Mouse (Mus musculus): ENCODE measurements at regions not wholly inside any gene's neighbourhood (a gene's known extent, or its start where the extent isn't known, plus 50 kb on each side); places are given as distances from the start of the nearest gene placed in this dataset.

DNA sequence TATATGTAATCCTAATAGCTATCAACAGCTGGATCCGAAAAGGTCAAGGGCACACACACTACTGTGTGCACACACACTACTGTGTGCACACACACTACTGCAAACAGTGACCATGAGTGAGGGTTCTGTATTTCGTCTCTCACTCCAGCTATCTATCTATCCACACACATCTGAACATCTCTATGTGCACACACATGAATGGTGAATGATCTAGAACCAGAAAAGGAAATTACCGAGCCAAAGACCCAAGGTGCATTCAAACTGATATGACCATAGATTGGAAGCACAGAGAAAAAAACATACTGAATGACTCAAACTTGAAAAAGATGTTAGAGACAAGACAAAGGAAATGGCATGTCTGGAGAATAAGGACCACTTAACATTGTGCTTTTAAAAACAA, 166.8 kb upstream of the Map3k1 start:
- no peak for DNase-seq (ENCODE audit: low read depth, low spot score)

DNA sequence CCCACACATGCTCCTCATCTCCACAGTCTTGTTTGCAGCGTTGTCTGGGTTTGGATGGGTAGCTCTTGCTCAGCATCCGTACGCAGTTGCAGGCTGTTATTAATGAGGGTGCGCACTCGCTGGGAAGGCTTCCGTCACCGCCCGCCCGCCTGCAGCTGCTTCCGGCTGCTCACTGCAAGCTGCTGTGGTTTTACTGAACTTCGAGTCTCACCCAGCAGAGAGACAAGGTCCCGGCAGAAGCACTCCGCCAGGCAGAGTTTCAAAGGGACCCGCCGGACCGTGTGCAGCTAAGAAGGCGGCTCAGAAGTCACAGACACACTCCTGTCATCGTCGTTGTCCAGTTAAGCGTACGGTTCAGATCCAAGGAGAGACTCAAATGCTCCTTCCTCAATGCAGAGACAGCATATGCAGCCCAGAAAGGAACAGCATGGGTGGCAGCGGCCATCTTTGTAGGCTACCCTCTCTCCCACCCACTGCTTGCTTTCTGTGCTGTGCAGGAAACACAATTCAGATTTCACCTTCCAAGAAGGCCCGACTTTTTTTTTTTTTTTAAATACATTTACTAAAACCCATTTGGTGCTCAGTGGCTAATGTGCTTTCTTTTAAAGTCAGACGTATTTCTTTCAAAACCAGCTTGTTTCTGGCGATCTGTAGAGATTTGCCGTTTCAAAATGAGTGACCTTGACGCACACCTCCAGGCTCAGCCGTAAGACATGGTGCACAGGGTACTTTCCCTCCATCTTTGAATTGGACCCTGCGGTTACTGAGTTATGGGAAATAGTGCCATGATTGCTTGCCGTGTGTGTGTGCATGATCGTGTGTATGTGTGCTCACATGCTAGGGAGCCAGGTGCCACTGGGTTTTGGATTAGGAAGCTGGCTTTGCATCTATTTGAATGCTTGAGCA, 169.2 kb upstream of the Map3k1 start:
- no peak for DNase-seq (ENCODE audit: low read depth, low spot score)

DNA sequence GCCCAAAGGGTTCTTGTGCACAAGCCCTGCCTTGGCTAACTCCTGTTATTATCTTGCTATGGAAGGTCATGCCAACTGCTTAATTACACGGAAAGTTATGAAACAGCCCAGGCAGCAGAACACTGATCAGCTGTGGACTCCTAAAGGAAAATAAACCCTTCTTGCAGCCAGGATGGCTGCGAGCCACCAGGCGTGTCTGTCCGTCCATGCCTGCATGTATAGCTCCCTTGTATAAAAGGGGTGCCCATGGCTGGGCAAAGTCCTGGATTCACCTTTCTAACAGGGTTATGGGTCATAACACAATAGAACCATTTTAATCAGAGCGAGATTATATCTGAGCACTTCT, 169.9 kb upstream of the Map3k1 start:
- DNase-seq (ENCODE audit: low read depth, low spot score), result no peak

DNA sequence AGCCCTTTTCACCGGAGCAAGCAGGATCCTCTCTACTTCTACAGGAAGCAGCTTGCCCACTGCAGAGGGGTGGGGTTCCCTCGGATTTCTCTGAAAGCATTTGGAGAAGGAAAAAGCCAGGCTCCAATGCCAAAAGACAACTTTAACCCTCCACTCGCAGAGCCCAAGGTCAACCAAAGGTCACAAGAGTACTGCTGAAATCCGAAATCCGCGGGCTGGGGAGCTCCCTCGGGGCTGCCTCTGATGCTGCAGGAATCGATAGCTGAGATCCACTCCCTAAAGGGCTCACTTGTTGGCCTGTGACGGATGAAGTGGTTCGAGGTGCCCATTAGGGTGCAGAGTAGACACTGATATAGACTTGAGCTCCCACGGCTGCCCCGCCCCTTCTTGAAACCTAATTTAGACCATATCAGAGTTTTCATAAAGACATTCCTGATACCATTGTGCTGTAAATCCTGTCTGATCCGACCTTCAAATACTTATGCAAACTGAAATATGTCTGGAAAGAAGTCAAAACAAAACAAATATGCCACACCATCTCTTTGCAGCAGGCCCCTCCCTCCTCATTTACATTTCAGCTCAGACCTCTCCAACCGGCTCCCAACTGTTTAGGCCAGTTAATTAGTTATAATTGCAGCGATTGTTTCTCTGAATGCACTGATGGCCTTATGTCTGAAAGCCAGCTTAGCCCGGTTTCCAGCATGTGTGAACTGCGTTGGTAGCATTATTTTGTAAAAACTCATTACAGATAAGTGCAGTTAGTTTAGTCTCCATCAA, 170.8 kb upstream of the Map3k1 start:
- no peak for DNase-seq (ENCODE audit: low read depth, low spot score)

DNA sequence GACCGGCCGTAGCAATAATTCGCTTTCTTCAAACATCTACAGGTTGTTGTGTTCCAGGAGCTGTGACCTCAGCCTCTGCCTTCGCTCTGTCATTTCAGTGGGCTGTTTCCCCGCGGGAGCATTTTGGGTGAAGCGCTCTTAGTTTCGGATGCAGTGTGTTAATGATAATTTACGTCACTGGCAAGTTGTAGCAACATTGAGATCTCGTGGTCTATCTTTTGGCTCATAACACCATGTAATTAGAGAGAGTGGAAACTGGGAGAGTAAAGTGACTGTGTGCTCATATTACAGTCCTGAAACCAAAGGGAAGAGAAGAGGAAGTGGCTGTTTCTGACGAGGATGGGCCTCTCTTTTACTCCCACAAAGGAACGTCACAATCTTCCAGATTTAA, 171.4 kb upstream of the Map3k1 start:
- DNase-seq (ENCODE audit: low read depth, low spot score), result no peak

DNA sequence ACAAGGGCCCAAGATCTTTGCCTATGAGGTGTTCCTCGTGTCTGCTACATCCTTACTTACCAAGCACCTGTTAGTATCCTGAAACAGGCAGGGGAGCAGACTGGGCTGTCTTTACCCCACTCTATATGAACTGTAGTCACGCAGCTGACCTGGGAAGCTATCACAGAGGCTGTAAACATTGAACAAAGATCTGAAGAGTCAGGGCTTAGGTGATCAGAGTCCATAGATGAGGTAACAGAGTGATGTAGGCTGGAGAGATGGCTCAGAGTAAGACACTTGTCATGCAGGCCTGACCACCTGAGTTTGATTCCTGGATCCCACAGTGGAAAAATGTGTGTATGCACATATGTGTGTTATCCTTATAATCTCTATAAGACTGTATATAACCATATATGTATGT, 172.3 kb upstream of the Map3k1 start:
- no peak for DNase-seq (ENCODE audit: low read depth, low spot score)

DNA sequence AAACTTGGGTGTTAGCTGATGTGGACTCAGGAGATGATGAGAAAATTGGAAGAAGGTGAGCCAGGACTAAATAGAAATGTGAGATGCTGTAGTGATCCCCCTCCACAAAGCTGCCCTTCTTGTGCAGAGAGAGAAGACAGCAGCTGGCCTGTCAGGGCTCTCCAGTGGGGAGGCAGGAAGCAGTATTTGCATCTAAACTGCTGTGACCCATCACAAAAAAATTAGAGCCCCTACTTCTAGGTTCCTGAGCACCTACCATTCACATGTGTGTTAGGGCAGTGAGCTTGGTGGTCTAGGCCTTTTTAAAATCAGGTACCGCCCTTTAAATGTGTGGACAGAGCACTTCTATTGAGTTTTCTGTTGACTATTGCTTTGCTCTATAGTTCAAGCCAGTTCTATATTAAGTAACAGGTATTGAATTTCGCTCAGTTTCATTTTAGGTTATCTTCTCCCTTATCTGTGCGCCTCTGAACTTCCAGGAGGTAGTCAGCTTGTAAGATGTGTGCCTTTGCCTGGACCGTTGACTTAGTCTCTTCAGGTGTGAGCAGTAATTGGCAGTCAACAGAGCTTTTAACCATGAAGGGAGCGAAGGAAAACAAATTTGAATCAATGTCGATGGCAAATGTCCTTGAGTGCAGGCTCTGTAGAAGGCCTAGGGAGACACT, 174.1 kb upstream of the Map3k1 start:
- no peak for DNase-seq (ENCODE audit: low read depth, low spot score)

DNA sequence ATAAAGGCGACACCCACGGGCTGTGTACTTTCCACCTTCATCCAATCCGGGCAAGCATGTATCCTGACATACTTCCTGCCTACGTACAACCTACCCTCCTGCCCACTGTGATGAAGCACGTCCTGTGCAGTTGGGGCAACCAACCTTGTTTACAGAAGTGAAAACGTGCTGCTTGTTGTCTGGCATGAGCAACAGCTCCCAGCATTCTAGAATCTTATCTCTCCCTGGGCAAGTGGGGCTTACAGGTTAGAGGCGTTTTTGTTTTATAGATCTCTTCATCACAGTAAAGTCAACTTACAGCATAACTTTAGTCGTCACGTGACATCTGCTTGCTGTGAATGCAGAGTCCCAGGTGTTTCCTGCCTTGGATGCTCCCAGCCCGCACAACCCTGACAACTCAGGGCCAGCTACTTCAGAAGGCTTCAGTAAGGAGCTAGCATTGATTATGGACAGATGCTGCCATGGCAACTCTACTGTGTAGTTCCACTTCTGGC, 175.3 kb upstream of the Map3k1 start:
- DNase-seq (ENCODE audit: low read depth, low spot score), result no peak

DNA sequence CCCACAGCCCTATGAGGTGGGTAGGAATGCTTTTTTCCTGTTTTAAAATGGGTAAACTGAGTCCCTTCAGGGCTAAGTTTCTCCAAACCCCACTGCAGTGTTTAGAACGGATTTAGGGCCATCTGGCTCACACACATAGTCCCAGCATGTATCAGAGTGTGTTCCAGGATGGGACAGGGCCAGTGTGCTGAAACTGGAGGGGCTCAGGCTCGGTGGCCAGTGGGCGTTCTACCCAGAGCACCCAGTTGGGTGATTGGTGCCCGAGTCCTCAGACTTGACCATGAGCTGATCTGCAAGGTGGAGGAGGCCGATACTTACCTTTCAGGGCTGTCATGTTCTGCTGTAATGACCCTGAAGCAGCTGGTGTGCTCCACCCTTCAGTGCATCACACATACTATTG, 176.6 kb upstream of the Map3k1 start:
- no peak for DNase-seq (ENCODE audit: low read depth, low spot score)

DNA sequence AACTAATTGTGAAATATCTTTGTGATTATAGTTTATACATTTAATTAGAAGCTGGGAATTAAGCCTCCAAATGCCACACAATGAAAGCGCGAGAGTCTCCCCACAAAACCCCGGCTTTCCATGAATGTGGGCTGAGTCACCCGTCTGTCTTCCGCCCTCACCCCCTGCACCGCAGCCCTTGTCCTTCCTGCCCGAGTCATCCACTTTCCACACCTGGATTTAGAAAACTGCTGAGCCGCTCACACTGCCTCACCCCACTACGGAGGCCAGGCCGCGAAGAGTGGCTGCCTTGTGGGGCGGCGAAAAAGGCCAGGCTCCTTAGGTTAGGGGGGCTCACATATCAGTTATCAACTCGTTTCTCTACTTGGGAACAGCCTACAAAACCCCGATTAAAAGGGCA, 177.9 kb upstream of the Map3k1 start:
- DNase-seq (ENCODE audit: low read depth, low spot score), result no peak

DNA sequence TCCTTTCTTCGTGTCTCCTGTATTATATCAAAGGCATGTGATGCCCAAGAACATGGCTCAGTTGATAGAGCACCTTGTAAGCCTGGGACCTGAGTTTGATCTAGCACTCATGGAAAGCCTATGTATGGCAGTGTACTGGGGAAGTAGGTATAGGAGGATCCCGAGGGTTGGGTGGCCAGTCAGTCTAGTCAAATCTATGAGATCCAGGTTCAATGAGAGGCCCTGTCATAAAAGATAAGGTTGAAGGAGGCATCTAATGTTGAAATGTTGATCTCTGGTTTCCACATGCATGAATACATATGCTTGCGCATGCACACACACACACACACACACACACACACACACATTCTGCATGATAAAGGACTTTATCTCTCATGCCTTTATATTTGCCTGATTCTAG, 178.6 kb upstream of the Map3k1 start:
- no peak for DNase-seq (ENCODE audit: low read depth, low spot score)

DNA sequence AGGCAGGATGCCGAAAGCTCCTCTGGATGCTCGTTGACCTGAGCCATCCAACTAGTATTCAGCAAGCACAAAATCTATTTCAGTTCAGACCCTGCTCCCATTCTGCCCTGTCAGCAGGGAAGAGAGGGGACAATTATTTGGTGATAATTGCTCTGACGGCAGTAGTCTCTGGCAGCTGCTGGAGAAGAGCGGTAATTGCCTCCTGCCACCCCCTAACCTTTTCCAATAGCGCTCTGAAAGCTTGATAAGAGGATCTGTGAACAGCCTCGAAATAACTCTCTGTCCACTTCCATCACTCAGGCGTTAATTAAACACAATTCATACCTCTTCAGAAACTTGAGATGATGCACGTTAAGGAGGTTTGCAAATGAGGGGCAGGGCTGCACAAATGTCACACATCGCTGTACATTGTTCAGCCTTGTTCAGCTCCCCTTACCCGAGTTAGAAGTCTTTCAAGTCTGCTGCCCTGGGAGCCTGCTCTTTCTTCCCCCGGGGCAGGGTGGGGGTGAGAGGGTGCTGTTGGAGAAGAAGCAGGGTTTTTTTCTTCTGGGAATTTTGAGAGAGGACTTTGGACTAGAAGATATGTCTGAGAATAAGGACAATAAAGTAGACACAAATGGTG, 182.2 kb upstream of the Map3k1 start:
- DNase-seq (ENCODE audit: low read depth, low spot score), result no peak

DNA sequence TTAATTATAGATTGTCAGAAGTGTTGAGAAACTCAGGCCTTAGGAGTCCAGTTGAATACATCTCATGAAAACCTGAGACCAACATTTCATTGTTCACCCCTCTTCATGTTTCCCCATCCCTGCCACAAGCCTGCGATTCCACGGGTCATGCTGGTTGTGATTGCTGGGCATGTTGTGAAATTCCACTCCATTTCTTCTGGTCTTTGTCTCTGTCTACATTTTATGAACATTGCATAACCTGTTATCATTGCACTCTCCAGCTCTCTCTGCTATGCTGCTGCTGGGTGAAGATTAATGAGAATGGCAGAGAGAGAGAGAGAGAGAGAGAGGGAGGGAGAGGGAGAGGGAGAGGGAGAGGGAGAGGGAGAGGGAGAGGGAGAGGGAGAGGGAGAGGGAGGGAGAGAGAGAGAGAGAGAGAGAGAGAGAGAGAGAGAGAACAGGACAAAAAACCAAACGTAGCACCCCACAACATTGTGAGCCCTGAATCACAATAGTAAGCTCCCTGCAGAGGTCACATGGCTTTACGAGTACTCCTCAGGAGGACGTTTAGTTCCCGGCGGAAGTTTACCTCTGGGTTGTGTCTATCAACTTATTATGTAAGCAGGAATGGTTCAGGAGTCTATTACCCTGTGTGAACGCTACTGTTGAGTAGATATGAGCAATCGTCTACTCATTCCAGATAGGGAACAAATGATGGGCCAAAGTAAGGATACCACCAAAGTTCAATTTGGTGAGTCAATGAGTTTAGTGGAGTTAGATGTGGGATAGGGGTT, 183.5 kb upstream of the Map3k1 start:
- DNase-seq (ENCODE audit: low read depth, low spot score), result no peak

DNA sequence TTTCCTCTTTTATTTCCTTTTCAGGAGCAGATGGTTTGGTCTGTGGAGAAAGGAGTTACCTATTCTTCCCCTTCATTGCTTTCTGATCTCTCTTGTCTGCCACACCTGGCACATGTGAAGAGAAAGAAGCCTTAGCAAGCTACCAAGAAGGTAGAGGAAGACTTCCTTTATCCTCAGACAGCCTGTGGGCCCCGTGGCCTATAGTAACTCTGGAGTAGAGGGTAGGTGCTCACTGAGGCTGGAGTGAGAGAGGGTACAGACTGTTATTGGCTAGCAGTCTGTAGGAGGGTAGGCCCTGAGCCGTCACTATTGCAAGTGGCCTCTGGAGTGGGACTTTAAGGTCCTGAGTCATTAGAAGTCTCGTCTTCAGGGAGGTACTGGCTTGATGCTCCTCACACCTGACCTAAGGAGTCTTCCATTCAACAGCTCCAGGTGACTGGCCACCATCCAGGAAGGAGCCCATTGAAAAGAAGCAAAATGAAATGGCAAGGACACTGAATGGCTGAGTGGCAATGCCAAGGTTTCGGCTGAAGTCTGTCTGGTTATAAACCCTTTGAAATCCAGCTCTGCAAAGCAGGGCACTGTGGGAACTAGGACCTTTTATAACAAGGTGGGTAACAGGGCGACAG, 186.2 kb upstream of the Map3k1 start:
- no peak for DNase-seq (ENCODE audit: low read depth, low spot score)

DNA sequence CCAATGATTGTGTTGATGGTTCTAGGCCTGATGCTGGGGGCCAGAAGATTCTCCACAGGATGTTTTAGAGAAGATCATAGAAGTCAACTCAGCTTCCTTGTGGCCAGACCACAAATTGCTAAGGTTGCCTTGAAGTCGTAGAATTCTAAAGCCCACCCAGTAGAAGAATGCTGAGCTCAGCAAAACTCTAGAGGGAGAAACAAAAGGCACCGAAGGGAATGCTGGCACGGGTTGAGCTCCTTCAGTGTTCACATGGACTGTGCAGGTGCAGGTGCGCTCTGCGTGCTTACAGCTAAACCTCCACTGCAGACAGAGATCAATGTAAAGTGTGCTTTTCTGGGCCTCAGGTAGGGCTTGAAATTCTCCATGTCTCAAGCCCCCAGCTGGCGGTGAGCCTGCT, 186.9 kb upstream of the Map3k1 start:
- DNase-seq (ENCODE audit: low read depth, low spot score), result no peak

DNA sequence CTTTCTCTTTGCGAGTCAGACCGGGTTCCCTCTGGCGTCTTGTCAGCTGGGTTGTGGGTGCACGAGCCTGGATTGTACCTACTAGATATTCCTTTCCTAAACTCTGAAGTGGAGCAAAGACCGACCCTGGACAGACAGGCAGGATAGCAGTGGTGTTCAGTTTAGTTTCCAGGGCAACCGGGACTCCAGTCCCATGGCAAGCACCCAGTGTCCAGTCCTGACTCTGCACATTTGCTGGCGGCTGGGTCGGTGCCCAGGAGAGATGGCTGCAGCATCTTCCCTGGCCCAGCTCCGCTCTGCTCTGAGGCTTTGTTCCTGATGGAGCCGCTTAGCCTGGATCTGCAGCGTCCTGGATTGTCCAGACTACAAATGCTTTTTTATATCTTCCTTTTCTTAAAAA, 188.1 kb upstream of the Map3k1 start:
- DNase-seq (ENCODE audit: low read depth, low spot score), result no peak

DNA sequence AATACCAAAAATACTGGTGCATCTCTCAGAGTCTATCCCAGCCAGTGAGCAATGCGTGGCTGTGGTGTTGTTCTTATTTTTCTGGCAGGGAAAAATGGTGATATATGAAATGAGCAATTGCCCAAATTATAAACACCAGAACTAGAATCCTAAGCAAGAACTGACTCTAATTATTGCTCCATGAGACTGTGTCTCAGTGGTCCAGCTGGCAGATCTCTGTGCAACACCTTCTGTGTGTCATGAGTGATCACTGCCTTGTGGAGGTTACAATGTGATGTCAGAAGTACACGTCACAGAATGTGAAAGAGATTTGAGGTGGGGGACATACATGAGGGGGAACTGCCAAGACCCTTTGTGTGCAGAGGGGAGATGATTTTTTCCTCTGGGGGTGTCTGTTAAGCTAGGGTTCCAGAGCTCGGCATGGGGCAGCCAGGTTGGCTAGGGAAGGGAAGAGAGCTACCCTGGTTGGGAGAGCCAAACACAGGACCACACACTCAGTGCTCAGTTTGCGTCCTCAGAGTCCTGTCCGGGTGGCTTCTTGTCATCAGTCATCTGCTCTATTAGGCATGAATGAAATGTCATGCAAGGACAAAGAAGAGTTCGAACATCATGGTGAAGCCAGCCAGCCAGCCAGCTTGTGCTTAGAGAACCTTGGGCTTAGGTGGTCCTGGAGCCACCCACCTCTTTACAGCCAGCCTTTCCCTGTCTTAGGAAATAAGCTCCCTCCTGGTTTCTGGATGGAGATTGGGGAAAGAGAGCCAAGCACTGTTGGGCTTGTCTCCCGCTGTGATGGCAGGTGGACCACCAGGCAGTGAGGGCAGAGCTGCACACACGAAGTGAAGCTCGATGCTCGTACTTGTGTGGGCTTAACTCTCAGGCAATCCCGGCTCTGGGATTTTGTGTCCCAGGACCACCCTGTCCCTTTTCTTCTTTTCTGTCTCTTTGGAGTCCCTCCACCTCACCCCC, 189.5 kb upstream of the Map3k1 start:
- DNase-seq (ENCODE audit: low read depth, low spot score), result no peak

DNA sequence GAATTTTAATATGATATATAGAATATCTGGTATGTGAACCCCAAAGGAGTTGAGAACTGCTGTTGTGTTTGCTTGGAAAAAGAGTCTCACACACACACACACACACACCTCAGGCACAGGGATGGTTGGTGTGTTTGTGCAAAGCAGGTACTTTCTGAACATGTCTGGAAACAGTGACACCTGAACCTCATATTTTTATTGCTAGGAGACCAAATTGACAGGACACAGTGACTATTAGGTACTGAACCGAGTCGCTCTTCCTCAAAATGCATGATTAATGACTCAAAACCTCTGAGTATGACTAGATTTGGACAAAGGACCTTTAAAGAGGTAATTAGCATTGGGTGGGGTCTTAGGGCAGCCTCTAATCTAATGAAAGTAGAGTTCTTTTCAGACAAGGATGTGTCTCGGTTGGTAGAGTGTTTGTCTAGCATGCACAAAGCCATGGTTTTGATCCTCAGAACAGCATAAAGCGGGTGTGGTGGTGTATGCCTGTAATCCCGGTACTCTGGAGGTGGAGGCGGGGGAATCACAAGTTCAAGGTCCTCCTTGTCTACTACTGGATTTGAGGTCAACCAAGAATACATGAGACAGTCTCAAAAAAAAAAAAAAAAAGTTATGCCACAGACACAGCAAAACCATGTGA, 191.0 kb upstream of the Map3k1 start:
- no peak for DNase-seq (ENCODE audit: low read depth, low spot score)

DNA sequence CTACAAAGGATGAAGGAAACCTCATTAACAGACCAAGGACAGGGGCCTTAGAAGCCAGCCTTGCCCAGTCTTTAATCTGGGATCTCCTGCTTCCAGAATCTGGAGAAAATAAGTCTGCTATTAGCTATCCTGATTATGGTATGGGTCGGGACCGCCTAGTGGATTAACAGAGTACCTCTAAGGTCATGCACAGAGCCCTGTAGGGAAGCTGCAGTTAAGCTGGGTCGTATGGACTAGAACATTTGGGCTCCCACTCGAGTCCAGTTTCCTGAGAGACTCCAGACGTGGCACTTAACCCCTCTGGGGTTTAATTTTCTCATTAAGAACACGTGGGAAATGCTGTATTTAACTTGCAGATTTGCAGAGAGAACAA, 191.5 kb upstream of the Map3k1 start:
- no peak for DNase-seq (ENCODE audit: low read depth, low spot score)

All from embryo, embryonic 11.5 days (tissue).